Mouse (Mus musculus) testis, adult 2 months (tissue): ENCODE results near the gene Pcyt2. TPM values are rescaled to one million over a fixed set of nuclear protein-coding genes. Genes with fewer than 3 reads are reported as not detected.

Experiments used
- H3K27ac ChIP-seq: fragments of 200-500 bp; 2 replicates; pipeline ENCODE4 v1.5.1; 2012; ENCODE audit warnings: low read depth, low read length; ENCODE audit not compliant: control insufficient read depth, insufficient read depth
- H3K27me3 ChIP-seq: fragments of 200-500 bp; 2 replicates; pipeline ENCODE4 v1.6.1; 2012; ENCODE audit warnings: mild to moderate bottlenecking, low read length, moderate library complexity; ENCODE audit not compliant: control insufficient read depth, insufficient read depth
- H3K36me3 ChIP-seq: fragments of 200-500 bp; 2 replicates; pipeline ENCODE4 v1.6.1; 2012; ENCODE audit warnings: mild to moderate bottlenecking, low read length; ENCODE audit not compliant: control insufficient read depth, insufficient read depth
- H3K4me1 ChIP-seq: fragments of 200-500 bp; 2 replicates; pipeline ENCODE4 v1.6.1; 2012; ENCODE audit warnings: low read length; ENCODE audit not compliant: control insufficient read depth, insufficient read depth
- H3K4me3 ChIP-seq: fragments of 200-500 bp; 2 replicates; pipeline ENCODE4 v1.5.1; 2012; ENCODE audit warnings: low read depth, mild to moderate bottlenecking, low read length, moderate library complexity, mixed read lengths; ENCODE audit not compliant: control insufficient read depth
- CTCF ChIP-seq: fragments of 200-500 bp; IDR thresholded peaks from 2 replicates; pipeline ENCODE4 v1.5.1; 2012; ENCODE audit warnings: low read depth, mild to moderate bottlenecking, inconsistent platforms, low read length, moderate library complexity; ENCODE audit not compliant: control insufficient read depth, insufficient read depth, insufficient replicate concordance
- POLR2A ChIP-seq: fragments of 200-500 bp; IDR thresholded peaks from 2 replicates; pipeline ENCODE4 v1.6.1; 2012; ENCODE audit warnings: low read depth, mild to moderate bottlenecking, inconsistent platforms, low read length, moderate library complexity; ENCODE audit not compliant: control insufficient read depth
- polyA plus RNA-seq: library from polyadenylated mRNA; depleted of rRNA; stranded (reverse); fragments of >200 nt; gene quantifications from 2 replicates; pipeline ENCODE4 v1.2.3, GENCODE M21; 2012

Pcyt2 gene
- polyA plus RNA-seq, 1 experiment: 106 TPM

DNA sequence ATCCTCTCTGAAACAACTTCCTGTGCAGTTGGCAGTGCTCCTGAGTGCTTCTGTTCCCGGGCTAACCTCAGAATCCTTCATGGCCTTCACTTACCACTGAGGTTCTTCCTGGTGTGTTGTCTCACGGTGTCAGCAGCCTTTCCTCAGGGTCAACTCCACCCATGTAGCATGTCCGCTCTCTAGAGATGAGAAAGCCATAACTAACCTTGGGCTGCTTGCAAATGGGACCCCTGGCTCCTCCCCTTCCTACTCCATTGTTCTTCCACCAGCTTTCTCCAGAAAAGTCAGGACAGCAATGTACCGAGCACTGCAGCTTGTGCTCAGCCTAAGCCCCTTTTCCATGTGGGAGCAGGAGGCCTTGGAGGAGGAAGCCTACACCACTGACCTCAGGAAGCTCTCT, 11.0 kb downstream of the Pcyt2 start:
- Histone ChIP-seq H3K27ac (no peak overlapping the region), H3K4me1 (peaks cover 14% of the 10 kb centered on the region), H3K27me3 (no peaks in the 10 kb centered on the region), H3K4me3 (no peak overlapping the region), H3K36me3 (peaks cover 2% of the 10 kb centered on the region; the same call in 1 of the 2 replicates)
- no peak for TF ChIP-seq POLR2A
- TF ChIP-seq CTCF: no peak

DNA sequence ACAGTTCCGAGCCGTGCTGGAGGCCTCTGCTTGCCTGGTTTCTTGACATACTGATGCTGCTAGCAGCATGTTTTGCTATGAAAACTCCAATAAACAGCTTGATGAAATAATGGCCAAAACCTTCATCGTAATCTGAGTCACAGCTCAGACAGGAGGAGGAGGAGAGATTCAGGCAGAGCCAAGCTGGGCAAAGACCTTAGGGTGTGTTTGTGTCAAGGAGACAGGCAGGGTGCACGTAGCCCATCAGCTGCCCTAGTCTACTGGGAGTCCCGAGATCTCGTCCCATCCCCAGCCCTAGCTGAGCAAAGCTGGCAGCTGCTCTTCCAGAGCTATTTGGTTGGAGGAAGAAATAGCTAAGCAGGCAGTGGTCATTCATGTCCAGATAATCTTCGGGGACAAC, 12.1 kb downstream of the Pcyt2 start:
- Histone ChIP-seq H3K27ac (no peak overlapping the region), H3K27me3 (no peaks in the 10 kb centered on the region), H3K4me3 (no peak overlapping the region), H3K4me1 (peaks cover 14% of the 10 kb centered on the region), H3K36me3 (peaks cover 2% of the 10 kb centered on the region; the same call in 1 of the 2 replicates)
- TF ChIP-seq POLR2A: no peak
- TF ChIP-seq CTCF: no peak

DNA sequence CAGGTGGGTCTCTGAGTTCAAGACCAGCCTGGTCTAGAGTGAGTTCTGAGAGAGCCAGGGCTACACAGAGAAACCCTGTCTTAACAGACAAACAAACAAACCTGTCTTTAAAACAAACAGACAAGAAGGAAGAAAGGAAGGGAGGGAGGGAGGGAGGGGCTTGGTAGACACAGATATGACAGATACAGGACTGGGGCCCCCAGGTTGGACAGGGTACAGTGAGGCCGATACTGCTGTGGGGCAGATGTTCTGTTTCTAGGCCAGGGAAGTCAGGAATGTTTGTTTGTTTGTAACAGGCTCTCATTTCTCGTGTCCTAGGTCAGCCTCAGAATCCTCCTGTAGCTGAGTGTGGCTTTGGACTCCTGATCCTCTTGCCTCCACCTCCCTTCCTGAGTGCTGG, 14.2 kb downstream of the Pcyt2 start:
- no peak for TF ChIP-seq CTCF
- no peak for TF ChIP-seq POLR2A
- Histone ChIP-seq H3K36me3 (peaks cover 2% of the 10 kb centered on the region; the same call in 1 of the 2 replicates), H3K27me3 (no peaks in the 10 kb centered on the region), H3K4me3 (no peak overlapping the region), H3K27ac (no peak overlapping the region), H3K4me1 (peaks cover 11% of the 10 kb centered on the region)

DNA sequence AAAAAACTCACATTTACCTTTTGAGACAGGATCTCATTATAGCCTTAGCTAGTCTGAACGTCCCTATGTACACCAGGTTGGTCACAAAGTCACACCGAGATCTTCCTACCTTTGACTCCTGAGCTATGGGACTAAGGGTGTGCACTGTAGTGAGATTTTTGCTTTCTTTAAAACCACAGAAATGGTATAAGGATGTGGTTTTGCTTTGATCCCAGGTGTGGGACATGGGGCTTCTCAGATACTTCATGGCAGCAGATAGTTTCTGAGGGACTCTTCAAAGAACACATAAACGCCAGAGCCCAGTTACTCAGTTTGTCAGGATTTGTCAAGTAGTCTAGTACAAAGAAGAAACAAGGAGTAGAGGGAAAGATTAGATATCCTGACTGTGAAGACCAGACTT, 17.0 kb downstream of the Pcyt2 start:
- H3K27ac ChIP-seq: no peak overlapping the region
- H3K36me3 ChIP-seq: peaks cover 4% of the 10 kb centered on the region; the same call in 1 of the 2 replicates
- no peaks in the 10 kb centered on the region for H3K27me3 ChIP-seq
- peaks cover 12% of the 10 kb centered on the region for H3K4me1 ChIP-seq
- no peak overlapping the region for H3K4me3 ChIP-seq
- no peak for TF ChIP-seq CTCF
- no peak for TF ChIP-seq POLR2A

DNA sequence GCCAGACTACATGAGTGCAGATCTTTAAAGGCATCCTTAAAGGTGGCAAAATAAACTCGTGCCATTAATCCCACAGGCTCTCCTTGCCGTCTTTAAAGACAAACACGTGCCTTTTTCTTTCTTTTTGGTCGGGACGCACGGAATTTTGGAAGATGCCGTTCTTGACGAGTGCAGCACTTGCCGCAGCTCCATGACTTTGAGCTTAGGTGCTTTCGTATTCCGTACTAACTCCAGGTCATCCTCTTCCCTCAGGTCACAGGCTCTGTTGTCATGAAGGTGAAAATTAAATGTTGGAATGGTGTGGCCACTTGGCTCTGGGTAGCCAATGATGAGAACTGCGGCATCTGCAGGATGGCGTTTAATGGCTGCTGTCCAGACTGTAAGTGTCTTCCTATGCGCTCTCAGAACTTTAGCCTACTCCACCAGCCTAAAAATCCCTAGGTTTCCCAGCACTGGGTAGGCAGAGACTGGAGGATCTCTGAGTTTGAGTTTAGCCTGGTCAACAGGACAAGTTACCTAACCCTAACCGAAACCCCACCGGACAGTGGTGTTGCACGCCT, 18.7 kb downstream of the Pcyt2 start:
- H3K4me1 ChIP-seq: peaks cover 12% of the 10 kb centered on the region
- peak overlapping the region; percentile 93 for H3K4me3 ChIP-seq

DNA sequence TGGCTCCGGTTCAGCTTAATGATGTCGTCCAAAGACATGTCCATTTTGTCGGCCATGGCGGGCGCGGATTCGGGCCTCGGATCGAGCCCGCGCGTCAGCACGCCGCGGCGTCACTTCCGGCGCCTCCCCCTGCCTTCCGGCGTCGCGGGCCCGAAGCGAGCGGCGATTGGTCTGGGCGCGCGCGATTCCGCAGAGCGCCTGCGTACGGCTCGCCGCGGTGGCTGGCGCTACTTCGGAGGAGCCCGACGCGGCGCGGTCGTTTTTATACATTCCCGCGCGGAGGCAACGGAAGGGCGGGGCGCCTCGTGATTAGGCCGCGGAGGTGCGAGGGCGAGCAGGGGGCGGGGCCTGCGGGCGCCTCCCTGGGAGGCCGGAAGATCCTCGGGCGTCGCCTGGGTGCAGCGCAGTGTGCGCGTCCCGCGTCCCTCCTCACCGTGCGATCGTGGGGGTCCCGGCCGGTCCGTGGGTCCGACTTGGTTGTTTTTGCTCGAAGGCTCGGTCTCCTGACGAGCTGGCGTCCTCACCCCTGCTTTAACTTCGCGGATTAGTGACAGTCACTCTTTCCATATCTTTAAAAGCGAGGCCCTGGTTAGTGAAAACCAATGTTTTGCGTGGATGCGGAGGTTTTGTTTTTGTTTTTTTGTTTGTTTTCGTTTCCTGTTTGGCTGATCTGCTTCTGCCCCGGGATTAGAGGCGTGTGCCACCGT, 19.3 kb downstream of the Pcyt2 start, which contains the start of the genes Alyref and Anapc11:
Gene Alyref (minus strand): TSS at position 83 of the 707 bp plus-strand sequence.
Gene Anapc11 (plus strand): TSS at position 139 of the 707 bp plus-strand sequence.
- Histone ChIP-seq H3K4me1 (peaks cover 12% of the 10 kb centered on the region), H3K27me3 (no peaks in the 10 kb centered on the region)
- peak; percentile 72 for TF ChIP-seq POLR2A
- no peak for TF ChIP-seq CTCF

More for the DNA sequence above, 18.7 kb downstream of the Pcyt2 start:
- Histone ChIP-seq H3K27me3 (no peaks in the 10 kb centered on the region), H3K36me3 (peaks cover 4% of the 10 kb centered on the region; the same call in 1 of the 2 replicates), H3K27ac (peak overlapping the region; percentile 89; the same call in 1 of the 2 replicates)
- TF ChIP-seq CTCF (no peak), POLR2A (no peak)

More for the DNA sequence above, 19.3 kb downstream of the Pcyt2 start, which contains the start of the genes Alyref and Anapc11:
- peak within 1 kb of the TSS; percentile 89 for H3K27ac ChIP-seq
- H3K36me3 ChIP-seq: peaks cover 4% of the 10 kb centered on the region; the same call in 1 of the 2 replicates
- H3K4me3 ChIP-seq: peak within 1 kb of the TSS; percentile 93
